Mouse (Mus musculus): Measurements from ENCODE around the gene Ptrh1. TPM values are rescaled to one million over a fixed set of nuclear protein-coding genes. Genes with fewer than 3 reads are reported as not detected.
A peak's percentile ranks its signal among the peaks of the same experiment; 100 is the strongest.

The Ptrh1 gene
- polyA plus RNA-seq, 1 experiment from 2014 or later: 4.5 TPM

- peaks cover 12% of the 10 kb centered on the region for H3K36me3 ChIP-seq (ENCODE audit: control insufficient read depth, insufficient read depth, low read length)
- H3K4me1 ChIP-seq (replicated peaks; ENCODE audit: control insufficient read depth, insufficient read depth, low read length): no peaks in the 10 kb centered on the region
- H3K27me3 ChIP-seq (ENCODE audit: control insufficient read depth, insufficient read depth, low read depth, low read length): no peaks in the 10 kb centered on the region
- H3K27ac ChIP-seq (ENCODE audit: low read length): no peak overlapping the region
- no peak for ATAC-seq (ENCODE audit: low read depth)
- H3K4me3 ChIP-seq (ENCODE audit: low read length): no peak overlapping the region
- 77% methylated on average over 3 of the region's 3 CpGs for WGBS
- no peak overlapping the region for H3K9ac ChIP-seq (ENCODE audit: low read length)
- no peaks in the 10 kb centered on the region for H3K9me3 ChIP-seq (ENCODE audit: control insufficient read depth, low read length)
- no peak overlapping the region for H3K4me2 ChIP-seq (ENCODE audit: low read depth, low read length)
Measured at GRCm38 (mm10) chr2:32763353-32763752, 12.2 kb upstream of the Ptrh1 start.

GRCm38 (mm10) chr2:32767241-32767640 is 8.3 kb upstream of the Ptrh1 start:
- no peak for ATAC-seq (ENCODE audit: low read depth)
- 68% methylated on average over 12 of the region's 12 CpGs for WGBS
- H3K4me1 ChIP-seq (replicated peaks; ENCODE audit: control insufficient read depth, insufficient read depth, low read length): peaks cover 4% of the 10 kb centered on the region; the same call in 1 of the 2 replicates

GRCm38 (mm10) chr2:32768661-32769285 is 6.8 kb upstream of the Ptrh1 start:
- Histone ChIP-seq H3K4me1 (replicated peaks; ENCODE audit: control insufficient read depth, insufficient read depth, low read length) (peaks cover 4% of the 10 kb centered on the region; the same call in 1 of the 2 replicates), H3K27ac (ENCODE audit: low read length) (no peak overlapping the region), H3K9me3 (ENCODE audit: control insufficient read depth, low read length) (no peaks in the 10 kb centered on the region), H3K27me3 (ENCODE audit: control insufficient read depth, insufficient read depth, low read depth, low read length) (no peaks in the 10 kb centered on the region), H3K36me3 (ENCODE audit: control insufficient read depth, insufficient read depth, low read length) (no peaks in the 10 kb centered on the region), H3K4me2 (ENCODE audit: low read depth, low read length) (no peak overlapping the region), H3K4me3 (ENCODE audit: low read length) (no peak overlapping the region), H3K9ac (ENCODE audit: low read length) (no peak overlapping the region)
- 42% methylated on average over 19 of the region's 19 CpGs for WGBS
- ATAC-seq (ENCODE audit: low read depth): peak; percentile 32; the same call in 1 of the 2 replicates

More at GRCm38 (mm10) chr2:32767241-32767640, 8.3 kb upstream of the Ptrh1 start:
- Histone ChIP-seq H3K9me3 (ENCODE audit: control insufficient read depth, low read length) (no peaks in the 10 kb centered on the region), H3K4me2 (ENCODE audit: low read depth, low read length) (no peak overlapping the region), H3K4me3 (ENCODE audit: low read length) (no peak overlapping the region), H3K27me3 (ENCODE audit: control insufficient read depth, insufficient read depth, low read depth, low read length) (no peaks in the 10 kb centered on the region), H3K9ac (ENCODE audit: low read length) (no peak overlapping the region), H3K36me3 (ENCODE audit: control insufficient read depth, insufficient read depth, low read length) (peaks cover 4% of the 10 kb centered on the region; the same call in 1 of the 2 replicates), H3K27ac (ENCODE audit: low read length) (no peak overlapping the region)

GRCm38 (mm10) chr2:32769327-32770085 is 6.1 kb upstream of the Ptrh1 start:
- Histone ChIP-seq H3K36me3 (ENCODE audit: control insufficient read depth, insufficient read depth, low read length) (no peaks in the 10 kb centered on the region), H3K4me3 (ENCODE audit: low read length) (no peak overlapping the region), H3K27ac (ENCODE audit: low read length) (no peak overlapping the region), H3K9ac (ENCODE audit: low read length) (no peak overlapping the region), H3K27me3 (ENCODE audit: control insufficient read depth, insufficient read depth, low read depth, low read length) (no peaks in the 10 kb centered on the region), H3K4me1 (replicated peaks; ENCODE audit: control insufficient read depth, insufficient read depth, low read length) (peaks cover 4% of the 10 kb centered on the region; the same call in 1 of the 2 replicates), H3K4me2 (ENCODE audit: low read depth, low read length) (no peak overlapping the region), H3K9me3 (ENCODE audit: control insufficient read depth, low read length) (no peaks in the 10 kb centered on the region)
- WGBS: 70% methylated on average over 5 of the region's 5 CpGs
- ATAC-seq (ENCODE audit: low read depth): no peak

GRCm38 (mm10) chr2:32771886-32772285 is 3.7 kb upstream of the Ptrh1 start:
- WGBS: 26% methylated on average over 12 of the region's 12 CpGs

GRCm38 (mm10) chr2:32772626-32773279 is 2.8 kb upstream of the Ptrh1 start:
- Histone ChIP-seq H3K36me3 (ENCODE audit: control insufficient read depth, insufficient read depth, low read length) (no peaks in the 10 kb centered on the region), H3K4me3 (ENCODE audit: low read length) (no peak overlapping the region), H3K4me1 (replicated peaks; ENCODE audit: control insufficient read depth, insufficient read depth, low read length) (peaks cover 16% of the 10 kb centered on the region), H3K4me2 (ENCODE audit: low read depth, low read length) (no peak overlapping the region), H3K27me3 (ENCODE audit: control insufficient read depth, insufficient read depth, low read depth, low read length) (no peaks in the 10 kb centered on the region), H3K27ac (ENCODE audit: low read length) (no peak overlapping the region), H3K9me3 (ENCODE audit: control insufficient read depth, low read length) (no peaks in the 10 kb centered on the region), H3K9ac (ENCODE audit: low read length) (no peak overlapping the region)
- WGBS: 66% methylated on average over 8 of the region's 8 CpGs
- ATAC-seq (ENCODE audit: low read depth): no peak

More at GRCm38 (mm10) chr2:32771886-32772285, 3.7 kb upstream of the Ptrh1 start:
- Histone ChIP-seq H3K9me3 (ENCODE audit: control insufficient read depth, low read length) (no peaks in the 10 kb centered on the region), H3K4me3 (ENCODE audit: low read length) (no peak overlapping the region), H3K27ac (ENCODE audit: low read length) (no peak overlapping the region), H3K9ac (ENCODE audit: low read length) (no peak overlapping the region), H3K36me3 (ENCODE audit: control insufficient read depth, insufficient read depth, low read length) (no peaks in the 10 kb centered on the region), H3K4me2 (ENCODE audit: low read depth, low read length) (no peak overlapping the region), H3K27me3 (ENCODE audit: control insufficient read depth, insufficient read depth, low read depth, low read length) (no peaks in the 10 kb centered on the region), H3K4me1 (replicated peaks; ENCODE audit: control insufficient read depth, insufficient read depth, low read length) (peaks cover 16% of the 10 kb centered on the region)
- ATAC-seq (ENCODE audit: low read depth): no peak

- 17% methylated on average over 22 of the region's 22 CpGs for WGBS
- H3K4me1 ChIP-seq (replicated peaks; ENCODE audit: control insufficient read depth, insufficient read depth, low read length): peaks cover 16% of the 10 kb centered on the region
- H3K9me3 ChIP-seq (ENCODE audit: control insufficient read depth, low read length): no peaks in the 10 kb centered on the region
- no peak overlapping the region for H3K27ac ChIP-seq (ENCODE audit: low read length)
- no peak for ATAC-seq (ENCODE audit: low read depth)
- no peaks in the 10 kb centered on the region for H3K27me3 ChIP-seq (ENCODE audit: control insufficient read depth, insufficient read depth, low read depth, low read length)
- H3K4me2 ChIP-seq (ENCODE audit: low read depth, low read length): peak overlapping the region; percentile 95
- no peaks in the 10 kb centered on the region for H3K36me3 ChIP-seq (ENCODE audit: control insufficient read depth, insufficient read depth, low read length)
- H3K9ac ChIP-seq (ENCODE audit: low read length): peak overlapping the region; percentile 72
- peak overlapping the region; percentile 70 for H3K4me3 ChIP-seq (ENCODE audit: low read length)
Measured at GRCm38 (mm10) chr2:32776192-32776591, 606 bp downstream of the Ptrh1 start.

GRCm38 (mm10) chr2:32778081-32778480 is 2.5 kb downstream of the Ptrh1 start:
- no peak overlapping the region for H3K4me2 ChIP-seq (ENCODE audit: low read depth, low read length)
- H3K9me3 ChIP-seq (ENCODE audit: control insufficient read depth, low read length): no peaks in the 10 kb centered on the region
- H3K4me1 ChIP-seq (replicated peaks; ENCODE audit: control insufficient read depth, insufficient read depth, low read length): peaks cover 11% of the 10 kb centered on the region
- H3K36me3 ChIP-seq (ENCODE audit: control insufficient read depth, insufficient read depth, low read length): no peaks in the 10 kb centered on the region
- WGBS: 89% methylated on average over 6 of the region's 6 CpGs
- ATAC-seq (ENCODE audit: low read depth): no peak
- H3K27me3 ChIP-seq (ENCODE audit: control insufficient read depth, insufficient read depth, low read depth, low read length): no peaks in the 10 kb centered on the region
- no peak overlapping the region for H3K4me3 ChIP-seq (ENCODE audit: low read length)
- H3K9ac ChIP-seq (ENCODE audit: low read length): no peak overlapping the region
- H3K27ac ChIP-seq (ENCODE audit: low read length): no peak overlapping the region

GRCm38 (mm10) chr2:32779131-32779530 is 3.5 kb downstream of the Ptrh1 start:
- ATAC-seq (ENCODE audit: low read depth): no peak
- peaks cover 11% of the 10 kb centered on the region for H3K4me1 ChIP-seq (replicated peaks; ENCODE audit: control insufficient read depth, insufficient read depth, low read length)
- H3K9ac ChIP-seq (ENCODE audit: low read length): no peak overlapping the region
- H3K27me3 ChIP-seq (ENCODE audit: control insufficient read depth, insufficient read depth, low read depth, low read length): no peaks in the 10 kb centered on the region
- no peaks in the 10 kb centered on the region for H3K36me3 ChIP-seq (ENCODE audit: control insufficient read depth, insufficient read depth, low read length)
- H3K27ac ChIP-seq (ENCODE audit: low read length): no peak overlapping the region
- no peak overlapping the region for H3K4me2 ChIP-seq (ENCODE audit: low read depth, low read length)
- H3K9me3 ChIP-seq (ENCODE audit: control insufficient read depth, low read length): no peaks in the 10 kb centered on the region
- WGBS: 12% methylated on average over 8 of the region's 8 CpGs
- no peak overlapping the region for H3K4me3 ChIP-seq (ENCODE audit: low read length)

All from lung, embryonic 16.5 days (tissue).